Mouse (Mus musculus) heart, postnatal 36 days (tissue): ENCODE data around the gene Zbtb42. TPM values are rescaled to one million over a fixed set of nuclear protein-coding genes. Genes with fewer than 3 reads are reported as not detected.

Source experiments
- DNase-seq, 2 experiments: peaks; one replicate each; pipeline ENCODE4 v3.0.0; 2021 to 2022
- intact Hi-C: fragments of 180-260 bp; cut with DNase I; formaldehyde crosslinking; loops from one replicate; pipeline ENCODE4 v1.15.1; 2025
- total RNA-seq, 2 experiments: library from RNA; stranded (reverse); gene quantifications; 2 replicates each; pipeline ENCODE4 v1.2.3; 2021

Zbtb42 gene
- total RNA-seq = 1 to 10 TPM; 4.7 to 5.7 TPM

DNA sequence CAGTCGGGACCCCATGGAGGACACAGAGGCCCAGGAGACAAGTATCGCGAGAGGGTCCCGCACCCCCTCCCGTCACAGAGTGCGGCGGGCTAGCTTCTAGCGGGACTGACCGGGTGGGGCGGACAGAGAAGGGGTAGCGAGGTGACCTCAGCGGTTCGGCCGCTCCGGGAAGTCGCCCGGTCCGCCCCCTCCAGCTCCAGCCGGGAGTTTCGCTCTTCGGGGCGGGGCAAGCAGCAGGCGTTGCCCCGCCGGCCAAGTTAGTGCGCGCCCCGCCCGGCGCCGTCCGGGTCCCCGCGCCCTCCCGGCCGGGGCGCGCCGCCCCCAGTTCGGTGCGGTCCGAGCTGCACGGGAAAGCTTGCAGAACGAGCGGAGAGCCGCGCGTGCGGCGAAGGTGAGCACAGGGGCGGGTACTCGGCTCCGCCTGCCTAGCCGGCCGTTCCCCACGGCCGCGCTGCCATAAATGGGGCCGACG is at the start of gene Zbtb42:
Zbtb42 (plus strand) TSS at position 274 of the 472 bp plus-strand sequence.
- peak; percentile 73 to 81 for DNase-seq
- intact Hi-C loops = loop anchor here (2.0 kb wide), 1 partner anchor 14 kb away; no protein-coding TSS in a partner anchor

GRCm38 (mm10) chr12:112628928-112629721 is 49.5 kb upstream of the Zbtb42 start:
- DNase-seq = peak; percentile 61 to 67
- intact Hi-C loops = no loop called here

- intact Hi-C loops = no loop called here
- DNase-seq = no peak
Observed at GRCm38 (mm10) chr12:112630029-112630428, 48.6 kb upstream of the Zbtb42 start.

- no peak for DNase-seq
- intact Hi-C loops = no loop called here
Observed at GRCm38 (mm10) chr12:112630796-112631195, 47.8 kb upstream of the Zbtb42 start.

- DNase-seq = no peak
- intact Hi-C loops = no loop called here
Observed at GRCm38 (mm10) chr12:112631472-112631871, 47.2 kb upstream of the Zbtb42 start.

GRCm38 (mm10) chr12:112632084-112632777 is 46.4 kb upstream of the Zbtb42 start:
- intact Hi-C loops = no loop called here
- no peak for DNase-seq

GRCm38 (mm10) chr12:112632907-112633306 is 45.7 kb upstream of the Zbtb42 start:
- no peak for DNase-seq
- intact Hi-C loops = no loop called here

DNA sequence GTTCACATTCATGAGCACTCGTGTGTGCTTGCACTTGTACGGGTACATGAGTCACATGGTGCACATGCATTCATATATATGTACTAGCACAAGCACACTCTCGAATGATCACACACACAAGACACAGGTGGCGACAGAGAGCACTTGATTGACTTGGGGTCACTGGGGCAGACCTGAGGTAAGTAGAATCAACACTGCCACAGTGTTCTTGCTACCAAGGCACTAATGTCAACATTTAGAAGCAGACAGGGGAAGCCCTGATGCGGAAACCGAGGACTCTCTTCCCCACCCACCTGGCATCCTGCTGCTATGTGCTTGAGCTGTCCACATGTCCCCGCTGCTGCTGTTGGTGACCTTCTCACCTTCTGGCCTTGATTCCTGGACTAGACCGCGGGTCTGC is 44.9 kb upstream of the Zbtb42 start:
- intact Hi-C loops = no loop called here
- no peak for DNase-seq

DNA sequence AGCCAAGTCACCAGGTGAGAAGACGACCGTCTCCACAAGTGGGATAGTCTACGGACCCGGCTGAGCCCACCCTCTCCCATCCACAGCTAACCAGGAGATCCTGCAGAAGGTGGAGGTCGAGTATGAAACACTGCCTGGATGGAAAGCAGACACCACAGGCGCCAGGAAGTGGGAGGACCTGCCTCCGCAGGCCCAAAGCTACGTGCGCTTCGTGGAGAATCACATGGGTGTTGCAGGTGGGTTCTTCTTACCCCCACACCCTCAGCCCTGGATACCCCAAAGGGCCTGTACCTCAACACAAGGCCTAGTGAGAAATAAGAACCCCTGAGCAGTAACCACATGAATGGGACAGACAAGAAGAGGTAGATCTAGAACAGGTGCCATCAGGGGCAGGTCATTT is 39.1 kb upstream of the Zbtb42 start:
- DNase-seq = no peak
- intact Hi-C loops = no loop called here

DNA sequence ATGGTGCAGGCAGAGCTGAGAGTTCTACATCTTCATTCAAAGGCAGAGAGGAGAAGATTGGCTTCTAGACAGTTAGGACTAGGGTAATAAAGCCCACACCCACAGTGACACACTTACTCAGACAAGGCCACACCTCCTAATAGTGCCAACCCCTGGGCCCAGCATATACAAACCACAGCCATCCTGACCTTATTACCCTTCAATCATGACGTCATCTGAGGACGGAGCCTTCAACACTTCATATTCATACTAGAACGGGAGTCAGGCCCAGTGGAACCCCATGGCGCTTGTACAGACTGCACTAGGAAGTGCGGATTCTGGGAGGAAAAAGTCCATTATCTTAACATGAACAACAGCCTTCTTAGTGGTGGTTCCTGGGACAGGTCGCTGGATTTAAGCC is 35.5 kb upstream of the Zbtb42 start:
- intact Hi-C loops = no loop called here
- DNase-seq = no peak

GRCm38 (mm10) chr12:112644180-112644854 is 34.3 kb upstream of the Zbtb42 start, which contains the start of gene Siva1:
Siva1 (plus strand) TSS chr12:112644679.
- DNase-seq = peak; percentile 97
- intact Hi-C loops = no loop called here

- DNase-seq = no peak
- intact Hi-C loops = no loop called here
Observed at GRCm38 (mm10) chr12:112644855-112645506, 33.6 kb upstream of the Zbtb42 start.

GRCm38 (mm10) chr12:112646139-112646538 is 32.5 kb upstream of the Zbtb42 start:
- intact Hi-C loops = no loop called here
- DNase-seq = no peak

DNA sequence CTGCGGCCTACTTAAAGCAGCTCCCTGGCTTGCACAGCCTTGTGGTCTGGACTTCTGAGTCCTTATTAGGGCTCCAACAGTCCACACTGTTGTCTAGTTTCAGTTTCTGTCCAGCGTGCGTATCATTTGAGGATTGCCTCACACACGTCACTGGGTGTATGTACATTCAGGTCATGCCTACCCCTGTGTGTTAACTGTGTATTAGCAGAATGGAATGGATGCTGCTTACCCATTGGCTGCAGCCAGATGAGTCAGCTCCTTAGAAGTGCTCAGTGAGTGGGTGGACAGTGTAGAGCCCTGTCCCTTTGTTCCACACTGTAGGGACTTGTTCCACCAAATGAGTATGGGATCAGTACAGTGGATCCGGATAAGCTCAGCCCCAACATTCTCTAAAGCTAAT is 30.5 kb upstream of the Zbtb42 start:
- intact Hi-C loops = no loop called here
- no peak for DNase-seq

- DNase-seq = no peak
- intact Hi-C loops = loop anchor here (5.0 kb wide), 1 partner anchor 190 kb away; no protein-coding TSS in a partner anchor
Observed at GRCm38 (mm10) chr12:112651778-112652439, 26.7 kb upstream of the Zbtb42 start.

GRCm38 (mm10) chr12:112653157-112653824 is 25.3 kb upstream of the Zbtb42 start:
- intact Hi-C loops = loop anchor here (1.0 to 5.0 kb wide), 3 partner anchors 22 to 189 kb away; no protein-coding TSS in a partner anchor

GRCm38 (mm10) chr12:112654076-112654475 is 24.6 kb upstream of the Zbtb42 start:
- DNase-seq = no peak
- intact Hi-C loops = loop anchor here (5.0 kb wide), 1 partner anchor 188 kb away; no protein-coding TSS in a partner anchor

More at GRCm38 (mm10) chr12:112653157-112653824, 25.3 kb upstream of the Zbtb42 start:
- peak; percentile 89 to 92 for DNase-seq

DNA sequence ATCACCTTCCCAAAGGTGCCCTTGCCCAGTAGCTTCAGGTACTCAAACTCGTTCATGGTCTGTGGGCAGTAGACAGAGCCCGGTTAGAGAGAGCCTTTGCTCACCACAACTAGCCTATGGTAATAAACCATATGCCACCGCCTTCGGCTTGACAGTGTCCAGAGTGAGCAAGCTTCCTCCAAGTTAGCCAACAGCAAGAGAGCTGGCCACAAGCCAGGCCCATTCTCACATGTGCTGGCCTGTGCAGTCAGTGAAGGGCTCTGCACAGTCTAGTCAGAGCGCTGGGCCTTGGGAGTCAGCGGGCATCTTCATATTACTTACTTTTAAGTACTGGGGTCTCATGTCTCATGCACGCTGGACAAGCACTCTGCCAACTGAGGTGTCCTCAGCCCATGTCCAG is 20.0 kb upstream of the Zbtb42 start:
- intact Hi-C loops = no loop called here

DNA sequence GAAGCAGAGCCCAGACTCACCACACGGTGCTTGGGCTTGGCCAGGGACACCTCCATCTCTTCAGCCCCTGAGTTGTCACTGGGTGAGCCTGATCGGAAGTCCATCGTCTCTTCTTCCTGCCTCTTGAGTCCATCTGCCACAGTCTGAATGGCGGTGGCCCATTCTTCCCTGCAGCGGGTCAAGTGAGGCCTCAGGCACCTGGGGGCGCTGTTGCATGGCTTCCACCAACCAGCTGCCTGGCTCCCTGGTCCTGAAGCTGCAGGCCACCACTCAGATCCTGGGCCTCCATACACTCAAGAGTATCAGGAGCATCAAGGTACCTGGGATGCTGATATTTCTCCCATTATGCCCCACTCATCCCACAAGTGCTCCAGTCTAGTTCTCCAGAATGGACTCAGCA is 19.5 kb upstream of the Zbtb42 start:
- intact Hi-C loops = no loop called here
- peak; percentile 75 to 84 for DNase-seq

More for the DNA sequence above, 20.0 kb upstream of the Zbtb42 start:
- no peak for DNase-seq
